ENCODE assay signal across 32 mouse cellular contexts in the genomic region with DNA sequence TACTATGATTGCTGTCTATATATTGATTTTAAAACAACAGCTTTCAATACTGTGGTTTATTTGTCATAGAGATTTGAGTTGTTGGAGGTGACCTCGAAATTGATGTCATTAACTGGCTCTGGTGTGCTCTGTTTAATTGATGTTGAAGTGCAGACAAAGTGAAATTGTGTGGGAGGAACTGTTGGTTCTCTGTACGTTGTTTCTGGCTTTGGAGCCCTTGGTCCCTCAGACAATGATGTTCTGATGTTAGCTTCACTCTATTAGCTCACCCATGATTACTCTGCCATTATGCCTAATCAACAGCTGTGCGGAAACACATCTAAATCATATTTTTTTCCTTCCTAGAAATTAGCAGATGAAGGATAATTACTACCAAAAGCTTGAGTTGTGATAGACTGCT. TPM values are rescaled to one million over a fixed set of nuclear protein-coding genes. Genes with fewer than 3 reads are reported as not detected.
A peak's percentile ranks its signal among the peaks of the same experiment; 100 is the strongest.
DNase-seq lines count a peak whose midpoint lies in the region; ATAC-seq lines count a peak whose summit lies in the region.
"Had no signal": no experiment of that assay in that cellular context is flagged by ENCODE, and none has a peak within 500 bp of the region (broad histone marks: within the 10 kb centered on the region; RNA-seq: fewer than 3 reads in every experiment).

No protein-coding gene starts in this region.

- H3K9me3 ChIP-seq in forebrain, embryonic 14.5 days (replicated peaks; ENCODE audit: control insufficient read depth, low read length), result no peaks in the 10 kb centered on the region
- no peaks in the 10 kb centered on the region for H3K9me3 ChIP-seq in forebrain, embryonic 11.5 days (ENCODE audit: control insufficient read depth, low read length)
- H3K9me3 ChIP-seq in midbrain, embryonic 11.5 days (ENCODE audit: control insufficient read depth, low read length), result no peaks in the 10 kb centered on the region
- H3K9me3 ChIP-seq in midbrain, embryonic 16.5 days (replicated peaks; ENCODE audit: control insufficient read depth, low read length, poor library complexity, severe bottlenecking), result no peaks in the 10 kb centered on the region
- H3K9me3 ChIP-seq in forebrain, embryonic 16.5 days (ENCODE audit: control insufficient read depth, low read length), result no peaks in the 10 kb centered on the region
- H3K9me3 ChIP-seq: embryonic facial prominence, embryonic 10.5 days; embryonic facial prominence, embryonic 13.5 days; G1E; heart, embryonic 15.5 days had no signal

- H3K4me1 ChIP-seq in forebrain, embryonic 14.5 days (ENCODE audit: control insufficient read depth, insufficient read depth, low read length), result no peaks in the 10 kb centered on the region
- H3K4me1 ChIP-seq in forebrain, embryonic 11.5 days (replicated peaks; ENCODE audit: control insufficient read depth, insufficient read depth, low read length), result no peaks in the 10 kb centered on the region
- no peaks in the 10 kb centered on the region for H3K4me1 ChIP-seq in midbrain, embryonic 11.5 days (ENCODE audit: control insufficient read depth, insufficient read depth, low read length)
- H3K4me1 ChIP-seq in midbrain, embryonic 16.5 days (ENCODE audit: control insufficient read depth, insufficient read depth, low read length), result no peaks in the 10 kb centered on the region
- no peaks in the 10 kb centered on the region for H3K4me1 ChIP-seq in forebrain, embryonic 16.5 days (replicated peaks; ENCODE audit: control insufficient read depth, insufficient read depth, low read length)
- H3K4me1 ChIP-seq: embryonic facial prominence, embryonic 10.5 days; embryonic facial prominence, embryonic 13.5 days; heart, embryonic 12.5 days; heart, embryonic 15.5 days had no signal

- H3K4me3 ChIP-seq in forebrain, embryonic 14.5 days (ENCODE audit: low read depth, low read length), result no peak overlapping the region
- H3K4me3 ChIP-seq in forebrain, embryonic 11.5 days (ENCODE audit: low read depth, low read length), result no peak overlapping the region
- no peak overlapping the region for H3K4me3 ChIP-seq in midbrain, embryonic 11.5 days (ENCODE audit: low read depth, low read length)
- no peak overlapping the region for H3K4me3 ChIP-seq in midbrain, embryonic 16.5 days (ENCODE audit: low read depth, low read length)
- H3K4me3 ChIP-seq in forebrain, embryonic 16.5 days (replicated peaks; ENCODE audit: low read length), result no peak overlapping the region
- H3K4me3 ChIP-seq: embryonic facial prominence, embryonic 10.5 days; embryonic facial prominence, embryonic 13.5 days; erythroblast, embryonic 14.5 days; gastrocnemius, adult 2 months; heart, embryonic 12.5 days; heart, embryonic 15.5 days had no signal

- H3K36me3 ChIP-seq in forebrain, embryonic 14.5 days (ENCODE audit: control insufficient read depth, insufficient read depth, low read length), result no peaks in the 10 kb centered on the region
- H3K36me3 ChIP-seq in forebrain, embryonic 11.5 days (ENCODE audit: control insufficient read depth, insufficient read depth, low read length), result no peaks in the 10 kb centered on the region
- no peaks in the 10 kb centered on the region for H3K36me3 ChIP-seq in midbrain, embryonic 11.5 days (ENCODE audit: control insufficient read depth, insufficient read depth, low read length)
- H3K36me3 ChIP-seq in midbrain, embryonic 16.5 days (ENCODE audit: control insufficient read depth, insufficient read depth, low read length), result no peaks in the 10 kb centered on the region
- H3K36me3 ChIP-seq in forebrain, embryonic 16.5 days (ENCODE audit: control insufficient read depth, insufficient read depth), result no peaks in the 10 kb centered on the region
- H3K36me3 ChIP-seq: embryonic facial prominence, embryonic 10.5 days; embryonic facial prominence, embryonic 13.5 days; G1E; heart, embryonic 12.5 days; heart, embryonic 15.5 days had no signal

- 0 out of 2 replicates have a peak, but pooled peaks have one; percentile 37 for ATAC-seq in forebrain, embryonic 14.5 days
- no peak for ATAC-seq in forebrain, embryonic 11.5 days (replicated peaks; ENCODE audit: low FRiP score)
- ATAC-seq in midbrain, embryonic 11.5 days (ENCODE audit: low FRiP score), result no peak
- ATAC-seq in midbrain, embryonic 16.5 days, result no peak
- ATAC-seq in forebrain, embryonic 16.5 days, result peak; percentile 26; the same call in 1 of the 2 replicates
- ATAC-seq: hindbrain, postnatal 0 days; inflammation-experienced regulatory T-cells, adult 6 months; intestine, embryonic 16.5 days had no signal

- no peak overlapping the region for H3K9ac ChIP-seq in forebrain, embryonic 14.5 days (ENCODE audit: low read length)
- no peak overlapping the region for H3K9ac ChIP-seq in forebrain, embryonic 11.5 days (ENCODE audit: low read length)
- no peak overlapping the region for H3K9ac ChIP-seq in midbrain, embryonic 11.5 days (ENCODE audit: low read length)
- H3K9ac ChIP-seq in midbrain, embryonic 16.5 days (ENCODE audit: low read depth, low read length), result no peak overlapping the region
- no peak overlapping the region for H3K9ac ChIP-seq in forebrain, embryonic 16.5 days (replicated peaks; ENCODE audit: low read depth, low read length)
- H3K9ac ChIP-seq: embryonic facial prominence, embryonic 13.5 days; heart, embryonic 12.5 days; heart, embryonic 15.5 days; hindbrain, embryonic 14.5 days had no signal

- no peak overlapping the region for H3K4me2 ChIP-seq in forebrain, embryonic 14.5 days (ENCODE audit: low read length)
- H3K4me2 ChIP-seq in forebrain, embryonic 11.5 days (ENCODE audit: low read depth, low read length, severe bottlenecking), result no peak overlapping the region
- H3K4me2 ChIP-seq in midbrain, embryonic 11.5 days, result no peak overlapping the region
- H3K4me2 ChIP-seq in midbrain, embryonic 16.5 days (ENCODE audit: low read length), result no peak overlapping the region
- H3K4me2 ChIP-seq in forebrain, embryonic 16.5 days (ENCODE audit: low read length), result no peak overlapping the region
- H3K4me2 ChIP-seq: embryonic facial prominence, embryonic 13.5 days; heart, embryonic 12.5 days; heart, embryonic 15.5 days; hindbrain, embryonic 14.5 days had no signal

- DNase-seq in forebrain, embryonic 14.5 days (ENCODE audit: low spot score), result no peak
- DNase-seq in forebrain, embryonic 11.5 days (ENCODE audit: low spot score), result no peak
- DNase-seq in midbrain, embryonic 11.5 days (ENCODE audit: low spot score, missing footprints), result peak; percentile 35
- peak; percentile 84 for DNase-seq in retina, postnatal 1 day
- no peak for DNase-seq in adrenal gland, postnatal 14 days
- DNase-seq in layer of hippocampus, adult 11-12 months (ENCODE audit: low spot score), result no peak
- DNase-seq: adrenal gland, adult 2 months; adrenal gland, postnatal 25 days; B cell, adult 2 months; cerebellum, adult 11 months; cerebellum, adult 2 months; cerebellum, adult 9-11 months; cerebellum, postnatal 25 days; gastrocnemius, adult 2 months; gastrocnemius, postnatal 14 days; heart, adult 18-20 months; heart, postnatal 14 days; heart, postnatal 4 days; kidney, adult 18-20 months had no signal

- no peaks in the 10 kb centered on the region for H3K27me3 ChIP-seq in forebrain, embryonic 14.5 days (replicated peaks; ENCODE audit: control insufficient read depth, insufficient read depth, low read length)
- no peaks in the 10 kb centered on the region for H3K27me3 ChIP-seq in forebrain, embryonic 11.5 days (ENCODE audit: control insufficient read depth, insufficient read depth, low read length)
- no peaks in the 10 kb centered on the region for H3K27me3 ChIP-seq in midbrain, embryonic 11.5 days (ENCODE audit: control insufficient read depth, insufficient read depth, low read length)
- H3K27me3 ChIP-seq in midbrain, embryonic 16.5 days (ENCODE audit: control insufficient read depth, insufficient read depth, low read depth, low read length), result no peaks in the 10 kb centered on the region
- no peaks in the 10 kb centered on the region for H3K27me3 ChIP-seq in forebrain, embryonic 16.5 days (replicated peaks; ENCODE audit: control insufficient read depth, insufficient read depth, low read length)
- H3K27me3 ChIP-seq: CH12.LX; embryonic facial prominence, embryonic 13.5 days; heart, embryonic 12.5 days; heart, embryonic 15.5 days had no signal

- no peak overlapping the region for H3K27ac ChIP-seq in forebrain, embryonic 14.5 days (ENCODE audit: low read depth, low read length)
- H3K27ac ChIP-seq in forebrain, embryonic 11.5 days (ENCODE audit: low read depth, low read length), result no peak overlapping the region
- H3K27ac ChIP-seq in midbrain, embryonic 11.5 days (ENCODE audit: low read depth, low read length), result no peak overlapping the region
- H3K27ac ChIP-seq in midbrain, embryonic 16.5 days (ENCODE audit: low read length), result no peak overlapping the region
- H3K27ac ChIP-seq in forebrain, embryonic 16.5 days (ENCODE audit: low read length), result no peak overlapping the region
- H3K27ac ChIP-seq: embryonic facial prominence, embryonic 10.5 days; embryonic facial prominence, embryonic 13.5 days; gastrocnemius, adult 2 months; heart, embryonic 15.5 days; hindbrain, embryonic 14.5 days; hindbrain, postnatal 0 days had no signal

- 52% methylated on average over 3 of the region's 3 CpGs for WGBS in forebrain, embryonic 14.5 days
- WGBS in forebrain, embryonic 11.5 days, result 64% methylated on average over 3 of the region's 3 CpGs
- 76% methylated on average over 3 of the region's 3 CpGs for WGBS in midbrain, embryonic 11.5 days
- WGBS in midbrain, embryonic 16.5 days, result 71% methylated on average over 3 of the region's 3 CpGs
- 53% methylated on average over 3 of the region's 3 CpGs for WGBS in forebrain, embryonic 16.5 days

RNA-seq across cellular contexts. Expression of a gene that starts 21.1 kb away (rescaled TPM):
- 3.2 and 3.6 TPM in 2 replicates for polyA plus RNA-seq in forebrain, embryonic 14.5 days (2014; fragmentation: Nextera tagmentation; extraction: Ambion mirVana)
- 1.3 and 1.9 TPM in 2 replicates for polyA plus RNA-seq in forebrain, embryonic 11.5 days (2014; fragmentation: Nextera tagmentation; extraction: Ambion mirVana)
- 1.4 and 1.9 TPM in 2 replicates for polyA plus RNA-seq in midbrain, embryonic 11.5 days (2014; fragmentation: Nextera tagmentation; extraction: Ambion mirVana)
- polyA plus RNA-seq in midbrain, embryonic 16.5 days (2015; fragmentation: Nextera tagmentation; extraction: Ambion mirVana), result 3.4 and 3.8 TPM in 2 replicates
- polyA plus RNA-seq in forebrain, embryonic 16.5 days (2015; fragmentation: Nextera tagmentation; extraction: Ambion mirVana), result 3.1 and 3.8 TPM in 2 replicates
- 0.19 and 0.68 TPM in 2 replicates for total RNA-seq in adrenal gland, postnatal 14 days (2021)
- total RNA-seq: adrenal gland, adult 2 months had no signal
- polyA plus RNA-seq: G1E had no signal

Comparison
In these comparisons a context has a peak if more than half of its experiments do, and no peak if none do; other contexts are left out.
1. ATAC-seq: peak in forebrain, embryonic 14.5 days (single experiment) and forebrain, embryonic 16.5 days (single experiment); none in forebrain, embryonic 11.5 days (single experiment), midbrain, embryonic 11.5 days (single experiment) and midbrain, embryonic 16.5 days (single experiment).
2. DNase-seq: peak in midbrain, embryonic 11.5 days (single experiment) and retina, postnatal 1 day (single experiment); none in forebrain, embryonic 14.5 days (single experiment), forebrain, embryonic 11.5 days (single experiment), adrenal gland, postnatal 14 days (single experiment) and layer of hippocampus, adult 11-12 months (single experiment).